Mouse (Mus musculus): ENCODE data around the gene Ifi47.
"Not testable (repeated sequence)": the region's sequence is repeated elsewhere in the genome, so short reads cannot be mapped to it uniquely, and the experiment has no call there.

Gene Ifi47

GRCm38 (mm10) chr11:49076001-49076757 is at the start of gene Ifi47:
Gene Ifi47, plus strand, starts transcription at chr11:49076587.
- not testable (repeated sequence) for DNase-seq (ENCODE audit: low read depth, low spot score)

DNA sequence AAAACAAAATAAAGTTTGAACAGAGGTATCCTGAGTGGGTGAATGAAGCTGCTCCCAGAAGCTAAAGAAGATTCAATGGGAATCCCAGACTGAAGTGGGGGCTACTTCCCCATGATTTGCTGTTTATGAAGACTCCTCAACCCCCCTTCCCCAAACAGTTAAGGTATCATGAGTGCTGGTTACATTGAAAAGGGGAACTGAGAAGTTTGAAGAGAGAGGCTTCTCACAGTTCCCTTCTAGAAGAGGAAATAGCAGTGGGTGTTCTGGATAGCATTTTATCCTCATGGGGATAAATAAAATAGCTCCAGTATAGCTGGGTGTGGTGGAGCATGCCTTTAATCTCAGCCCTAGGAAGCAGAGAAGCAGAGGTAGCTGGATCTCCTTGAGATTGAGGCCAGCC is 26.3 kb upstream of the Ifi47 start:
- DNase-seq (ENCODE audit: low read depth, low spot score): not testable (repeated sequence)

DNA sequence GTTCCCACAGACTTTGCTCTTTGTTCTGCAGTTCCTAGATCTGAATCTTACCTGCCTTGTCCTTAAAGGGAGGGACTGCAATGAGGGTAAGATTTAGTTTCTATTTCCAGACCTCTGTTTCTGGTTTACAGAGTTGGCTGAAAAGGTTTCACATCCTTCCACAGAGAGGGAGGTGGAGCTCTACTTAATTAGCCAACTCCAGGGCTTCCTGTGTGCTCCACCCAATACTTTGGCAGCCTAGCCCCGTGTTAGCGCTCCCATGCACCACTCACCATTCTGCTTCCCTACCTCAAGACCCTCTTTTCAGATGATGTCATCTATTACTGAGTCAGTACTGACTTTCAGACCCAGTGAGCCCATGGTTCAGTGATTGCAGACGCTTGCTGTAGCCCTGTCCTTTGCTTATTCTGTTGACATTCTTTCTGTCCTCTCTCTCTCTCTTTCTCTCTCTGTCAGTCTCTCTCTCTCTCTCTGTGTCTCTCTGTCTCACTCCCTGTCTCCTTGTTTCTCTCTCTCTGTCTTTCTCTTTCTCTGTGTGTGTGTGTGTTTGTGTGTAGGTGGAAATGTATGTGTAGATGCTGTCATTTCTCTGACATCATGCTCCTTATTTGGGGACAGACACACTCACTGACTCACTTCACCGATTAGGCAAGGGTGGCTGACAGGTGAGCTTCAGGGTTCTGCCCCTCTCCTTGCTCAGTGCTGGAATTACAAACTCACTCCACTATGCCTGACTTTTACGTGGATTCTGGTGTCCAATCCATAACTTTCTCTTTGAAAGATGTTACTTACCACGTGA is 25.1 kb upstream of the Ifi47 start, which contains the start of gene 9930111J21Rik2:
Gene 9930111J21Rik2, minus strand, starts transcription at position 150 of the 799 bp plus-strand sequence.
- not testable (repeated sequence) for DNase-seq (ENCODE audit: low read depth, low spot score)

GRCm38 (mm10) chr11:49051894-49052293 is 24.5 kb upstream of the Ifi47 start:
- DNase-seq (ENCODE audit: low read depth, low spot score): not testable (repeated sequence)

DNA sequence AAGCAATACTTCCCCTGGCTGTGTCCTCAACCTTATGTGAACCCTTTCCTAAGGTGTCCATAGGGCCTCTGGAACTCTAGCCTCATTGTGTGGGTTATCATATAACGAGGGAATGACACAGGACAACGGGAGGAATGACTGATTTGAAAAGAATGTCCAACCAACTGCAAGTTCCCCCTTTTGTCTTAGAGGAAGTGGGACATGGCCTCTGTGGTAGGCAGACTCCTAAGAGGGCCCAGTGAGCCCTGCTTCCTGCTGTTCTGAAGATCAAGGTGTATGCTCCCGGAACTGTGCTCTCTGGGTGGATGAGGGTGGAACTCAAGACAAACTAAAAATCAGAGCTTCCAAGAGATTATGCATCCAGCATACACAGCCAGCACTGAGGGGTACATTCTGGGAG is 16.3 kb upstream of the Ifi47 start:
- DNase-seq (ENCODE audit: low read depth, low spot score): not testable (repeated sequence)

DNA sequence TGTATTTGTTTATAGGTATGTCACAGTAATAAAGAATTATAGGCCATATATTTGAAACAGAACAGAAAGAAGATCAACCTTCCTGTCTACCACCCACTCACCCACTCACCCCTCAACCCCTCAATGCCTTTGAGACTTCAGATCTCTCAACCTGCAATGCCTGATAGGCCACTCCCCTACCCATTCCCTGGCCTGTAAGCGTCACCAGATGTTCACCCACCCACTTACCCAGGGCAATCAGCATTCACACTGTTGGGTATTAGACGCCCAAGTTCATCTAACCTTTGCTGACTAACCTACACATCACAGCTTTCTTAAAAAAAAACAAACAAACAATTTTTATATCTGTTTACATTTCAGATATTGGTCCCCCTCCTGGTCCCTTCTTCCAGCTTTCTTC is 14.5 kb upstream of the Ifi47 start:
- DNase-seq (ENCODE audit: low read depth, low spot score): not testable (repeated sequence)

GRCm38 (mm10) chr11:49063713-49064469 is 12.5 kb upstream of the Ifi47 start, which contains the start of gene Tgtp2:
Gene Tgtp2, minus strand, starts transcription at chr11:49064206.
- not testable (repeated sequence) for DNase-seq (ENCODE audit: low read depth, low spot score)

- no peak for DNase-seq (ENCODE audit: low read depth, low spot score)
Measured at GRCm38 (mm10) chr11:49068358-49068757, 8.0 kb upstream of the Ifi47 start.

GRCm38 (mm10) chr11:49077012-49077411 is 625 bp downstream of the Ifi47 start:
- DNase-seq (ENCODE audit: low read depth, low spot score): no peak

DNA sequence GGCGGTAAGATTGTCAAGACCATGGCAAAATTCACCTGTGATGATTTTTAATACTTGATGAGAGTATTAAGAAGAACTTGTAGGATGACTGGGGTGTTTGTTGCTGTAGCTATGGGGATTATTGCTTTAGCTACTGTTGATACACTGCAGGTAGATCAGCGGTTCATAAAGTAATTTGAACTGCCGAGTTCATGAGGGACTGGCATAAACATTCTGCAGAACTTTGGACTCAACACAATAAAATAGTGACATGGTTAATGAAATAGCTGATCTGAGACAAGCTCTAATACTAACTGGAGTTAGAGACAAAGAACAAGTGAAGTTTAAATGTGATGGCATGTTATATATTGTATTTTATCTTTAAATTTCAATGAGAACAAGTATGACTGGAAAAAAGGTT is 2.3 kb downstream of the Ifi47 start:
- DNase-seq (ENCODE audit: low read depth, low spot score): no peak

DNA sequence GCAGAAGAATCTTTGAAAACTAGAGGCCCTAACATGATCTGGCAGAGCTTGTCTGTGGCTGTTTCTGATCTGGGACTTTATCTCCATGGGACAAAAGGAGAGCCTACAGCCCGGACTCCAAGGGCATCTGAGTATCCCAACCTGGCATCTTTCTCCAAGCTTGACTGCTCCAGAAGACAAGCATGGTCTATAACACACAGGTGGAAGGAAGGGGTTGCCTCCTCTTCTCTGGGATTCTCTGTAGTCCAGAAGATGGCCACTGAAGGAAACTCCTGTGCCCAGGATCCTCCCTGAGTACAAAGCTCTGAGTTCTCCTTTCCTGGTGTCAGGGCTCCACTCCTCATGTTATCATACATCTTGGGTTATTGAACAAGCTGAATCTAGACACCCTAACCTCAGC is 4.2 kb downstream of the Ifi47 start:
- no peak for DNase-seq (ENCODE audit: low read depth, low spot score)

DNA sequence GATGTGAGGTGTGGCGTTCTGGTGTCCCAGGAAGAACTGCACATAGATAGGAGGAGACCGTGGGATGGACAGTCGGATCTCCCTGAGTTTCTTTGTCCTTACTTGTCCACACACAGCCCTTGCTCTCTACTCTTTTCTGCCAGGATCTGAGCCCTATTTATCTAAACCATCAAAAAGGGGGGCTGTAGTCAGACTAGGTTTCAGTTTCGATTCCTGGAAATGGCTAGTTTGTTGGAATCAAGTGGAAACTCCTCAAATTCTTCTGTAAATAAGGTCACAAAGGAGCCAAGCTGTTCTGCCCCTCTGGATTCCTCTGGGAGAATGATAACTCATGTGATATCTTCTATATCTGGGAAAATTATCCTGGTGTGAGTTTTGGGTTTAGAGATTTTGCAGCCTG is 5.0 kb downstream of the Ifi47 start:
- no peak for DNase-seq (ENCODE audit: low read depth, low spot score)

DNA sequence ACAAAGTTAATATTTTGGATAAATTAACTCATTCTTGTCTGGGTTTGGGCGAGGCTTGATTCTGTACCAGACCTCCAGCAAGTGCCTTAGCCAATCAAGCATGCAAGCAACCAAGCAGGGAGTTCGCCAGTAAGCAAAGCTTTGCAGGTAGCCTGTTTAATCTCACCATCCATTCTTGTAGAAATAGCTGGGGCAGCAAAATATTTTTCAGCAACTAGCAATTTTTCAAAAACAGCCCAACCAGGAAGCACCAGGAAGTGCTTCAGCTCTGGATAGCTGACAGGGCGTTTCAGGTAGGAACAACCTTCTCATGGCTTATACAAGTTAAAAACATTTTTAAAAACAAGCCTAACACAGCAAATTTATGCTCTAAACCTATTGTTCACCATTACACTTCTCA is 5.5 kb downstream of the Ifi47 start:
- DNase-seq (ENCODE audit: low read depth, low spot score): no peak

GRCm38 (mm10) chr11:49083146-49083545 is 6.8 kb downstream of the Ifi47 start:
- DNase-seq (ENCODE audit: low read depth, low spot score): no peak

DNA sequence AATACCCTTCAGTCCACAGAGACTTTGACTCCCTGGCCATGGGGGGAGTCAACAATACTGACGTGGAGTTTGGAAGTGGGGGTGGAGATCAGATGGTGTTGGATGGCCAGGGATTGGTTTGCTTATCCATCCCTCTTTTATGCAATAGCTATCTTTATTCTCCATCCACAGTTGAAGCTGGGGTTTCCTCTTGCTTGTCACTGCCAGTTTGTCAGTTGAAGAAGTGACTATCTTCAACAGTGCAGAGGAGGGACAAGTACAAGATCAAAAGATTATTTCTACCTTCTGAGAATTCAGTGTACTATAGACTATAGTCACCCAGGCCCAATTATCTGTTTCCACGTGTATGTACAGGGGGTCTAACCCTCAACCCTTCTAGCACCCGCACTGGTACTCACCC is 7.4 kb downstream of the Ifi47 start:
- DNase-seq (ENCODE audit: low read depth, low spot score): no peak

DNA sequence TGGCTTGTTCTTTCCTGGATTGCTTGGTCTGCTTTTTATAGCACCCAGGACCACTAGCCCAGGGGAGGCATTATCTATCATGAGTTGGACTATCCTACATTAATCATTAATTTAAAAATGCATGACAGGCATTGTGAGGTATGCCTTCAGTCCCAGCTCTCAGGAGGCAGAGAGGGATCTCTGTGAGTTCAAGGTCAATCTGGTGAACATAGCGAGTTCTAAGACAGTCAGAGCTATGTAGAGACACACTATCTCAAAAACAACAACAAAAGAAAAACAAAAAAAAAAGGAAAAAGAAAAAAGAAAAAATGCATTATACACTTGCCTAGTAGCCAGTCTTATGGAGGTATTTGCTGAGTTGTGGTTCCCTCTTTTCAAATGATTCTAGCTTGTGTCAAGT is 8.0 kb downstream of the Ifi47 start:
- DNase-seq (ENCODE audit: low read depth, low spot score): no peak

GRCm38 (mm10) chr11:49084875-49085274 is 8.5 kb downstream of the Ifi47 start:
- DNase-seq (ENCODE audit: low read depth, low spot score): no peak

- no peak for DNase-seq (ENCODE audit: low read depth, low spot score)
Measured at GRCm38 (mm10) chr11:49086858-49087361, 10.5 kb downstream of the Ifi47 start.

DNA sequence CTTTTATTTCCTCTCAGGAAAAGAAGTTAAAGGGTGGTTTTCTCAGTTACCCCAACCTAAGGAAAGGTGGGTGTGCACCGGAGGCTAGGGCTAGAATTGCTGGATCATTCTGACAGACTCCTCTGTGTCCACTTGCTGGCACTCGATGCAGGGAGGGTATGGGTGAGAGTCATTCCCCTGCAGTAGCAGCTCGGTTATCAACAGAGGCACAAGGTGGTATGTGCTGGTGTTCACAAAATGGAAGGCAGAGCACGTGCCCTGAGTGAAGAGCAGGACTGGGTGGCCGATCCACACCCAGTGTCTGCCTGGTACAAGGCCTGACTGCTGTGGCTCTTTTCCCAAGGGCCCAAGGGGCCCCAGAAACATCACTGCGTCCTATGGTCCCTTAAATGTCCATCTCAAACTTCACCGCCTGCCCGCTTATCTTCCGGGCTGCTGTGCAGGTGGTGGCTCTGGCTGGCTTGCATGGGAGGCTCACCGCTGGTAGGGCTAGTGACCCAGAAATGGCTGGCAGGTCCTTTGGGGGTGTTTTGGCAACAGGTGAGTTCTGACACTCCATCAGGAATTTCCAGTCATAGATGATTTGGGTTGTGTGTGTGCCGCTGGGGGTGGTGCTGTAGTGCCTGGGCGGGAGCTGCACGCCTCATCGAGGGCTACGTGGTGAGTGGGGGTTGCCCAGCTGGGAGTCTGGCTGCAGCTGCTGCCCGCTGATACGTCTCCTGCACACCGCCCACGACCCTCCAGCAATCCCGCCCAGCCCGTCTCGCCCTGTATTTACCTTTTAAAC is 11.6 kb downstream of the Ifi47 start:
- DNase-seq (ENCODE audit: low read depth, low spot score): no peak

DNA sequence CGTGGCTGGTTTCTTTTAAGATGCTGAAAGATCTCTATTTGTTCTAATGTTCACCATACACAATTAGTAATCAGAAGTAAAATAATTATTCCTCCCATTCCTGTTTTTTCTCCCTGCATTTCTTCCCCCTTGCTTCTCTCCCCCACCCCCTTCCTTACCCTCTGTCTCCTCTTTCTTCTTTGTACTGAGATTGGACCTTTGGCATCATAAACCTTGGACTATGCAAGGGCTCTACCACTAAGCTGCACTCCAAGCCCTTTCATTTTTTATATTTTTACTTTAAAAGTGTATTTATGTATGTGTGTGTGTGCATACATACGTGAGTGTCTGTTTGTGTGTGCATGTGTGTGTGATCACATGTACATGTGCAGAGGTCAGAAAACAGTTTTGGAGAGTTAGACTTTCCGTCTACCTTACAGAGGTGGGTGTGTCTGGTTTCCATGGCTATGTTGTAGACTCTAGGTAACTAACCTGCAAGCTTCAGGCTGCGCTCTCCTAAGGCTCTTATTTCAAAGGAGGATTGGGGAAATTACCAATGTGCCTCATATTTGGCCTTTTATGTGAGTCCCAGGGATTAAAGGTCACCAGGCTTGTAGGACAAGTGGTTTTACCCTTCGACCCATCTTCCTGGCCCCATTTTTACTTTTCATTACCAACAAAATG is 12.7 kb downstream of the Ifi47 start:
- no peak for DNase-seq (ENCODE audit: low read depth, low spot score)

Measured in retina, postnatal 7 days (tissue).